Mouse (Mus musculus) lung, postnatal 0 days (tissue): Measurements from ENCODE around the gene Xntrpc. TPM values are rescaled to one million over a fixed set of nuclear protein-coding genes. Genes with fewer than 3 reads are reported as not detected.

Experiments
- ATAC-seq: fragments of 200-750 bp; cut with Nextera tagmentation; 2 replicates; pipeline ENCODE4 v1.8.0; 2017; ENCODE audit warnings: moderate library complexity
- DNase-seq: peaks from one replicate; pipeline ENCODE4 v3.0.0-alpha.2; 2016; ENCODE audit warnings: low spot score
- H3K27ac ChIP-seq: fragments of 300-500 bp; sonication (generic); 2 replicates; pipeline ENCODE4 v1.5.1; 2014; ENCODE audit warnings: antibody characterized with exemption, mild to moderate bottlenecking, low read length, mixed read lengths
- H3K27me3 ChIP-seq: fragments of 300-500 bp; sonication (generic); replicated peaks from 2 replicates; pipeline ENCODE4 v1.6.1; 2014; ENCODE audit warnings: low read length, mixed read lengths; ENCODE audit not compliant: insufficient read depth
- H3K36me3 ChIP-seq: fragments of 300-500 bp; sonication (generic); 2 replicates; pipeline ENCODE4 v1.6.1; 2014; ENCODE audit warnings: low read length, mixed read lengths; ENCODE audit not compliant: insufficient read depth
- H3K4me1 ChIP-seq: fragments of 300-500 bp; sonication (generic); 2 replicates; pipeline ENCODE4 v1.6.1; 2014; ENCODE audit warnings: antibody characterized with exemption, low read depth, low read length, mixed read lengths; ENCODE audit not compliant: insufficient read depth
- H3K4me2 ChIP-seq: fragments of 300-500 bp; sonication (generic); replicated peaks from 2 replicates; pipeline ENCODE4 v1.6.1; 2014; ENCODE audit warnings: low read depth, mild to moderate bottlenecking, low read length, moderate library complexity, mixed read lengths
- H3K4me3 ChIP-seq: fragments of 300-500 bp; sonication (generic); 2 replicates; pipeline ENCODE4 v1.5.1; 2014; ENCODE audit warnings: low read depth, low read length
- H3K9ac ChIP-seq: fragments of 300-500 bp; sonication (generic); replicated peaks from 2 replicates; pipeline ENCODE4 v1.6.1; 2014; ENCODE audit warnings: low read depth, mild to moderate bottlenecking
- H3K9me3 ChIP-seq: fragments of 300-500 bp; sonication (generic); 2 replicates; pipeline ENCODE4 v1.6.1; 2016; ENCODE audit warnings: low read length, mixed read lengths
- CTCF ChIP-seq: IDR thresholded peaks from 2 replicates; pipeline ENCODE4 v1.5.1; 2016; ENCODE audit warnings: antibody characterized with exemption, mild to moderate bottlenecking
- EP300 ChIP-seq: IDR thresholded peaks from 2 replicates; pipeline ENCODE4 v1.6.1; 2016; ENCODE audit warnings: antibody characterized with exemption, mild to moderate bottlenecking, control low read depth
- WGBS: fragments of 180-500 bp; shearing (Covaris S2); extraction: QIAGEN DNeasy Blood & Tissue Kit; methylation state at CpG from one replicate; pipeline ENCODE4 v1.1.7; 2014; 5-methylcytosine and 5-hydroxymethylcytosine counted together
- polyA plus RNA-seq: library from polyadenylated mRNA; unstranded; fragments of >200 nt; fragmentation: Nextera tagmentation; extraction: Ambion mirVana; gene quantifications from 2 replicates; pipeline ENCODE4 v1.2.1, GENCODE M21; 2015

The Xntrpc gene
- polyA plus RNA-seq, 1 experiment from 2014 or later, result 0.29 TPM

DNA sequence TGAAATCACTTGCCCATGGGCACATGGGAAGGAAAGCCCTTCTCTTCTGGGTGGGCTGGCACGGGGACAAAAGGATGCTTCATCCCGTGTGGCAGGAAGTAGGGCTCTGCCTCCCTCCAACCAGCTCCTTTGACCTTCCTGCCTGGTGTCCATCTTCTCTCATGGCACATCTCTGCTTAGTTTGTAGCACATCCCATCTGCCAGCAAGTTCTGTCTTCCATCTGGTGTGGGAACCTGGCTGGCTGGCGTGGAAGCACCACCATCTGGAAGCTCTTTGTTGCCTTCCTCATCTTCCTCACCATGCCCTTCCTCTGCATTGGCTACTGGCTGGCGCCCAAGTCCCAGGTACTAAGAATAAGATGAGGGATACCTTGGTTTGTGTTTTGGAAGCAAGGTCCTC is 21.8 kb downstream of the Xntrpc start:
- DNase-seq (no peak), ATAC-seq (no peak)
- Histone ChIP-seq H3K27me3 (no peaks in the 10 kb centered on the region), H3K4me1 (no peaks in the 10 kb centered on the region), H3K4me3 (no peak overlapping the region), H3K9ac (no peak overlapping the region), H3K9me3 (no peaks in the 10 kb centered on the region), H3K27ac (no peak overlapping the region), H3K4me2 (no peak overlapping the region), H3K36me3 (peaks cover under 1% of the 10 kb centered on the region; the same call in 1 of the 2 replicates)
- TF ChIP-seq EP300 (no peak), CTCF (no peak)
- WGBS, result 76% methylated on average over 4 of the region's 4 CpGs

DNA sequence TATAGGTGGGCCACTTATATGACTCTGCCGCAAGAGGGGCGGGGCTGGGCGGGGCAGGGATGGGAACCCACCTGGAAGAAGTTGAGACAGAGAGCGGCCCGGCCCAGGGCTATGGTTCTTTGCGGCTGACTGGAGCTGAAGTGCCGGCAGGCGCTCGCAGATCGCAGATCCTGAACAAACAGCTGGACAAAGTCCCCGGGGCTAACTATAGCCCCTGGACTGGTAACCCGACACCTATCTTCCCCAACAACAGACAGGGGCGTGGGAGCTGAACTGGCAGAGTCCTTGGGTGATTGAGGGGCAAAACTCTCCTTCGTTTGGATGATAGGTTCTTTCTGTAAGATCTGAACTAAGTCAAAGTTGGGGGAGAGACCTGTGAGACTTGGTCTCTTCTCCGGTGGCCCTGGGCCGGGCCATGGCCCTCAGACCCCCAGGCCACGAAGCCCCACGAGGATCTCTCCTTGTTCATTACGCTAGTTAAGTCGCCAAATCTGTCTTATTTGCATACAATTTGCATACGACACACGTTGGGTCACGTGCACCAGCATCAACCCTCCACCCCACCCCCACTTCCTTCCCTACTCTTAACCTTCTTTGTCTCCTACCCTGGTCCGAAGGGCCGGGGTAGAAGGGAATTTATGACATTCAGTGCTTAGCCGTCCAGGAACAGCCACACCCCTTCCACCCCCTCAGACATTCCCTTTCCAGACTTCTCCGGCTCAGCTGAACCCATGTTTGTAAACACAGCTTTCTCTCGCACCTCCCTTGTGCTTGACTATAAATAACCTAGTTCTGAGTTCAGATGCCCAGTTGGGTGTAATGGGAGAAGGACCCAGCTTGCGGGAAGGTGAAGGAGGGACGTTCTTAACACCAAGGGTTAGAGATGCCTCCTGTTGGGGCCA is 34.5 kb downstream of the Xntrpc start:
- TF ChIP-seq EP300, result no peak
- TF ChIP-seq CTCF, result no peak
- peak overlapping the region; percentile 71 for H3K4me2 ChIP-seq
- H3K9ac ChIP-seq, result no peak overlapping the region
- H3K4me3 ChIP-seq, result peak overlapping the region; percentile 34
- no peaks in the 10 kb centered on the region for H3K27me3 ChIP-seq
- H3K4me1 ChIP-seq, result peaks cover 10% of the 10 kb centered on the region; the same call in 1 of the 2 replicates
- ATAC-seq (peak; percentile 88), DNase-seq (peak; percentile 85)
- H3K27ac ChIP-seq, result no peak overlapping the region
- WGBS, result 7% methylated on average over 30 of the region's 30 CpGs
- H3K9me3 ChIP-seq, result no peaks in the 10 kb centered on the region
- H3K36me3 ChIP-seq, result no peaks in the 10 kb centered on the region

DNA sequence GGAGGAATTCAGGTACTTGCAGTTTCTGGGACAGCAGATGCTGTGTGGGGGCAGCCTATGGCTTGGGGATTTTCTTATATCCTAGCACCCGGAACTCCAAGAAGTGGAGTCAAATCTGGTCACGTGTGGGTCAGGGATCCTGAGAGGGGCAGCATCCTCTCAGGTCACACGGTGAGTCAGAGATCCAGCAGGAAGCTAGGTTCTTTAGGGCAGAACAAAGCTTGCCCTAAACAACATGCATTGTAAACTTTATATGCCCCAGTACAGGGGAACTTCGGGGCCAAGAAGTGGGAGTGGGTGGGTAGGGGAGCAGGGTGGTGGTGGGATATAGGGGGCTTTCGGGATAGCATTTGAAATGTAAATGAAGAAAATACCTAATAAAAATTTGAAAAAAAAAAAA is 35.4 kb downstream of the Xntrpc start:
- WGBS, result 67% methylated on average over 5 of the region's 5 CpGs

GRCm38 (mm10) chr7:102101487-102101886 is 36.0 kb downstream of the Xntrpc start, which contains the start of gene Art1:
Gene Art1 (plus strand): TSS chr7:102101743.
- Histone ChIP-seq H3K4me1 (peaks cover 10% of the 10 kb centered on the region; the same call in 1 of the 2 replicates), H3K36me3 (no peaks in the 10 kb centered on the region), H3K4me3 (no peak within 1 kb of the TSS), H3K27ac (no peak within 1 kb of the TSS), H3K9me3 (no peaks in the 10 kb centered on the region), H3K9ac (no peak within 1 kb of the TSS), H3K27me3 (no peaks in the 10 kb centered on the region), H3K4me2 (peak within 1 kb of the TSS; percentile 71; the same call in 1 of the 2 replicates)
- DNase-seq (no peak), ATAC-seq (no peak)
- 60% methylated on average over 5 of the region's 5 CpGs for WGBS
- no peak for TF ChIP-seq EP300
- TF ChIP-seq CTCF, result no peak

More for the DNA sequence above, 35.4 kb downstream of the Xntrpc start:
- DNase-seq (no peak), ATAC-seq (no peak)
- H3K9ac ChIP-seq, result no peak overlapping the region
- no peaks in the 10 kb centered on the region for H3K9me3 ChIP-seq
- no peak overlapping the region for H3K27ac ChIP-seq
- TF ChIP-seq EP300 (no peak), CTCF (no peak)
- H3K4me3 ChIP-seq, result no peak overlapping the region
- 0 out of 2 replicates have a peak overlapping the region, but pooled peaks have one; percentile 71 for H3K4me2 ChIP-seq
- no peaks in the 10 kb centered on the region for H3K36me3 ChIP-seq
- H3K27me3 ChIP-seq, result no peaks in the 10 kb centered on the region
- H3K4me1 ChIP-seq, result peaks cover 10% of the 10 kb centered on the region; the same call in 1 of the 2 replicates

DNA sequence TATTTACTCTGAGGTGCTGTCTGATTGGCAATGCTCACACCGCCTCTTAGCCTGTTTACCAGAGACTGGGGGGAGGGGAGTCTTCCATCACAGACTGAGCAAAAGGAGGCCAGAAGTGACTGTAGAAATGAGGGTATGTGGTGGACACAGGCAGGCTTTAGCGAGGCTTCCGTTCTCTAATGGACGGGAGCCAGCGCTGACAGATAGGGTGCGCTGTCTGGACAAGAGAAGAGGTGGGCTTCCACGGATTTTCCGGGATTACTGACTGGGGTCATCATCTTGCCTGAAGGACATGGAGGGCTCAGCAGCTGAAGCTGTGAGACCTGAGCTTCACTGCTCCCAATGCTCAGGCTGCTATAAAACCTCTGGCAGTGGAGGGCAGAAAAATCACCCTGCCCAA is 36.7 kb downstream of the Xntrpc start:
- 42% methylated on average over 8 of the region's 8 CpGs for WGBS
- Histone ChIP-seq H3K9me3 (no peaks in the 10 kb centered on the region), H3K4me3 (no peak overlapping the region), H3K36me3 (no peaks in the 10 kb centered on the region), H3K9ac (no peak overlapping the region), H3K27ac (no peak overlapping the region), H3K27me3 (no peaks in the 10 kb centered on the region), H3K4me2 (no peak overlapping the region), H3K4me1 (peaks cover 14% of the 10 kb centered on the region)
- no peak for ATAC-seq
- no peak for DNase-seq
- TF ChIP-seq EP300 (no peak), CTCF (peak; percentile 17; the same call in 1 of the 2 replicates)

GRCm38 (mm10) chr7:102102696-102103095 is 37.2 kb downstream of the Xntrpc start:
- ATAC-seq, result no peak
- Histone ChIP-seq H3K4me3 (no peak overlapping the region), H3K4me2 (no peak overlapping the region), H3K27ac (no peak overlapping the region), H3K4me1 (peaks cover 14% of the 10 kb centered on the region), H3K27me3 (no peaks in the 10 kb centered on the region), H3K36me3 (no peaks in the 10 kb centered on the region), H3K9me3 (no peaks in the 10 kb centered on the region), H3K9ac (no peak overlapping the region)
- no peak for TF ChIP-seq CTCF
- TF ChIP-seq EP300, result no peak
- 52% methylated on average over 6 of the region's 6 CpGs for WGBS
- no peak for DNase-seq
